Mouse (Mus musculus) megakaryocyte, embryonic 14.5 days (primary cell): ENCODE measurements around the gene Ptpn1.

Experiments used
- FLI1 ChIP-seq: IDR thresholded peaks from 2 replicates; pipeline ENCODE4 v1.6.1; 2012; ENCODE audit warnings: low read length, inconsistent platforms, mixed read lengths
- GATA1 ChIP-seq: IDR thresholded peaks from 3 replicates; pipeline ENCODE4 v1.6.1; 2012; ENCODE audit warnings: mixed read lengths, low read length, inconsistent platforms, borderline replicate concordance

GRCm38 (mm10) chr2:167984946-167985345 lies 53.1 kb downstream of the Ptpn1 start:
- TF ChIP-seq GATA1 (no peak), FLI1 (no peak)
